Mouse (Mus musculus) forebrain, embryonic 16.5 days (tissue): Measurements from ENCODE around the gene Dmd. TPM values are rescaled to one million over a fixed set of nuclear protein-coding genes. Genes with fewer than 3 reads are reported as not detected.

Source experiments
- ATAC-seq: fragments of 200-750 bp; cut with Nextera tagmentation; 2 replicates; pipeline ENCODE4 v1.8.0; 2017; ENCODE audit warnings: mild to moderate bottlenecking, moderate library complexity
- H3K27ac ChIP-seq: fragments of 300-500 bp; sonication (generic); 2 replicates; pipeline ENCODE4 v1.5.1; 2014; ENCODE audit warnings: low read length, control low read depth
- H3K27me3 ChIP-seq: fragments of 300-500 bp; sonication (generic); replicated peaks from 2 replicates; pipeline ENCODE4 v1.6.1; 2014; ENCODE audit warnings: low read length; ENCODE audit not compliant: control insufficient read depth, insufficient read depth
- H3K36me3 ChIP-seq: fragments of 300-500 bp; sonication (generic); 2 replicates; pipeline ENCODE4 v1.6.1; 2014; ENCODE audit not compliant: control insufficient read depth, insufficient read depth
- H3K4me1 ChIP-seq: fragments of 300-500 bp; sonication (generic); replicated peaks from 2 replicates; pipeline ENCODE4 v1.6.1; 2014; ENCODE audit warnings: low read length; ENCODE audit not compliant: control insufficient read depth, insufficient read depth
- H3K4me2 ChIP-seq: fragments of 300-500 bp; sonication (generic); 2 replicates; pipeline ENCODE4 v1.6.1; 2014; ENCODE audit warnings: mild to moderate bottlenecking, low read length, control low read depth
- H3K4me3 ChIP-seq: fragments of 300-500 bp; sonication (generic); replicated peaks from 2 replicates; pipeline ENCODE4 v1.5.1; 2014; ENCODE audit warnings: mild to moderate bottlenecking, low read length, control low read depth
- H3K9ac ChIP-seq: fragments of 300-500 bp; sonication (generic); replicated peaks from 2 replicates; pipeline ENCODE4 v1.6.1; 2014; ENCODE audit warnings: low read depth, low read length, control low read depth
- H3K9me3 ChIP-seq: fragments of 300-500 bp; sonication (generic); 2 replicates; pipeline ENCODE4 v1.6.1; 2016; ENCODE audit warnings: low read length; ENCODE audit not compliant: control insufficient read depth
- WGBS: fragments of 180-500 bp; shearing (Covaris S2); extraction: QIAGEN DNeasy Blood & Tissue Kit; methylation state at CpG from one replicate; pipeline ENCODE4 v1.1.7; 2014; 5-methylcytosine and 5-hydroxymethylcytosine counted together
- polyA plus RNA-seq: library from polyadenylated mRNA; unstranded; fragments of >200 nt; fragmentation: Nextera tagmentation; extraction: Ambion mirVana; gene quantifications from 2 replicates; pipeline ENCODE4 v1.2.1, GENCODE M21; 2015

Gene Dmd
- 26.4 and 30.0 TPM in 2 replicates for polyA plus RNA-seq

GRCm38 (mm10) chrX:82948630-82949029 lies at the start of gene Dmd:
Gene Dmd (plus strand): TSS chrX:82948870.
- Histone ChIP-seq H3K9me3 (no peaks in the 10 kb centered on the region), H3K4me3 (no peak within 1 kb of the TSS), H3K27ac (no peak within 1 kb of the TSS), H3K27me3 (no peaks in the 10 kb centered on the region), H3K9ac (no peak within 1 kb of the TSS), H3K36me3 (no peaks in the 10 kb centered on the region), H3K4me1 (no peaks in the 10 kb centered on the region), H3K4me2 (no peak within 1 kb of the TSS)
- WGBS = 72% methylated on average over 3 of the region's 3 CpGs
- no peak for ATAC-seq

GRCm38 (mm10) chrX:82901515-82901914 lies 47.2 kb upstream of the Dmd start:
- ATAC-seq = no peak
- Histone ChIP-seq H3K4me3 (no peak overlapping the region), H3K27me3 (no peaks in the 10 kb centered on the region), H3K4me1 (no peaks in the 10 kb centered on the region), H3K4me2 (no peak overlapping the region), H3K9me3 (no peaks in the 10 kb centered on the region), H3K27ac (no peak overlapping the region), H3K36me3 (no peaks in the 10 kb centered on the region), H3K9ac (no peak overlapping the region)

GRCm38 (mm10) chrX:82987683-82988082 lies 39.0 kb downstream of the Dmd start:
- no peaks in the 10 kb centered on the region for H3K27me3 ChIP-seq
- ATAC-seq = no peak
- no peak overlapping the region for H3K27ac ChIP-seq
- H3K9ac ChIP-seq = no peak overlapping the region
- 74% methylated on average over 1 of the region's 1 CpGs for WGBS
- no peaks in the 10 kb centered on the region for H3K9me3 ChIP-seq
- H3K36me3 ChIP-seq = no peaks in the 10 kb centered on the region
- no peak overlapping the region for H3K4me2 ChIP-seq
- H3K4me3 ChIP-seq = no peak overlapping the region
- no peaks in the 10 kb centered on the region for H3K4me1 ChIP-seq

- no peak overlapping the region for H3K9ac ChIP-seq
- H3K4me3 ChIP-seq = no peak overlapping the region
- 48% methylated on average over 1 of the region's 1 CpGs for WGBS
- no peaks in the 10 kb centered on the region for H3K9me3 ChIP-seq
- H3K4me1 ChIP-seq = no peaks in the 10 kb centered on the region
- no peak for ATAC-seq
- H3K36me3 ChIP-seq = no peaks in the 10 kb centered on the region
- H3K4me2 ChIP-seq = no peak overlapping the region
- no peaks in the 10 kb centered on the region for H3K27me3 ChIP-seq
- H3K27ac ChIP-seq = no peak overlapping the region
These were observed 101.5 kb downstream of the Dmd start for GRCm38 (mm10) chrX:83050190-83050589.

- H3K9me3 ChIP-seq = no peaks in the 10 kb centered on the region
- no peaks in the 10 kb centered on the region for H3K27me3 ChIP-seq
- H3K9ac ChIP-seq = no peak overlapping the region
- H3K4me3 ChIP-seq = no peak overlapping the region
- no peak for ATAC-seq
- no peak overlapping the region for H3K27ac ChIP-seq
- no peak overlapping the region for H3K4me2 ChIP-seq
- H3K4me1 ChIP-seq = no peaks in the 10 kb centered on the region
- H3K36me3 ChIP-seq = no peaks in the 10 kb centered on the region
- WGBS = 36% methylated on average over 2 of the region's 2 CpGs
These were observed 167.7 kb downstream of the Dmd start for GRCm38 (mm10) chrX:83116171-83116876.

- no peak overlapping the region for H3K4me3 ChIP-seq
- no peak for ATAC-seq
- H3K27me3 ChIP-seq = no peaks in the 10 kb centered on the region
- H3K4me1 ChIP-seq = no peaks in the 10 kb centered on the region
- H3K9ac ChIP-seq = no peak overlapping the region
- no peak overlapping the region for H3K27ac ChIP-seq
- no peak overlapping the region for H3K4me2 ChIP-seq
- WGBS = 41% methylated on average over 2 of the region's 2 CpGs
- H3K36me3 ChIP-seq = no peaks in the 10 kb centered on the region
- H3K9me3 ChIP-seq = no peaks in the 10 kb centered on the region
These were observed 168.5 kb downstream of the Dmd start for GRCm38 (mm10) chrX:83117198-83117597.

DNA sequence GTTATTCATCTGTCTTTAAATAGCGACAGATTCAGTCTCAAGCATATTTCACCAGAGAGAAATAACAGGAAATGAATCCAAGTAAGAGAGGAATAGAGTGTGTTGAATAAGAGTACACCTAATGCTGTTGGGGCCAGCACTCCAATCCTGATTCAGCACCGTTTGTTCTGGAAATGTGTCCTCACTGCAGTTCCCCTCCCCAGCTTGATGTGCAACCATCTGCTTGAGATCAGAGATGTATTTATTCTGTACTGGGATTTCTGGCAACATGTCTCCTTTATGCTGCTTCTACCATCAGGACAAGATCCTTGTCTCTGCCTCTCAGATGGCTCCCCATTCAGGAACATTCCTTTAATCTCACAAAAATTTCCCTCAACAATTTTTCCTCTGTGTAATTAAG lies 271.9 kb downstream of the Dmd start:
- WGBS = 72% methylated on average over 2 of the region's 2 CpGs
- ATAC-seq = no peak
- Histone ChIP-seq H3K4me1 (no peaks in the 10 kb centered on the region), H3K9me3 (no peaks in the 10 kb centered on the region), H3K4me3 (no peak overlapping the region), H3K4me2 (no peak overlapping the region), H3K36me3 (no peaks in the 10 kb centered on the region), H3K27me3 (no peaks in the 10 kb centered on the region), H3K27ac (no peak overlapping the region), H3K9ac (no peak overlapping the region)

DNA sequence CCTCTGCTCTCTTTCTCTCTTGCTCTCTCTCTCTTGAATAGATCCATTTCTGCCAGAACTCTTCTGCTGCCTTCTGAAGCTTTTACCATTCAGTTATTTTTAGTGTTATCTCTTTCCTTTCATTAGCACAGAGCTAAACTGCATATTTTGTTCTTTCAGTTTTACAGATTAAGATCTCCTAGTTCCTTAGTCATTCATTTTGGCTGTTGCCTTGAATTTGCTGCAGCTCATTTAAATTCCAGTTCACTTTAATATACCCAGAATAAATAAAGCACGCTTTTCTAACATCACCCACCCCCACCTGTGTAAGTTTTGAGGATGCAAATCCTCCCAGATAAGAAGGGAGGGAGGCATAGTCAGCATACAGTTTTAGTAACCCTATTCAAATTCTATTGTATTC lies 272.4 kb downstream of the Dmd start:
- no peaks in the 10 kb centered on the region for H3K4me1 ChIP-seq
- no peak for ATAC-seq
- 37% methylated on average over 1 of the region's 1 CpGs for WGBS

GRCm38 (mm10) chrX:83487598-83487997 lies 538.9 kb downstream of the Dmd start, which contains the start of gene Tsga8:
Gene Tsga8 (minus strand): TSS chrX:83487924.
- H3K27ac ChIP-seq = no peak within 1 kb of the TSS
- no peaks in the 10 kb centered on the region for H3K36me3 ChIP-seq
- H3K4me3 ChIP-seq = no peak within 1 kb of the TSS
- H3K9me3 ChIP-seq = peaks cover 3% of the 10 kb centered on the region; the same call in 1 of the 2 replicates
- 97% methylated on average over 15 of the region's 15 CpGs for WGBS
- H3K4me2 ChIP-seq = no peak within 1 kb of the TSS
- no peaks in the 10 kb centered on the region for H3K27me3 ChIP-seq
- H3K9ac ChIP-seq = no peak within 1 kb of the TSS
- no peak for ATAC-seq
- H3K4me1 ChIP-seq = no peaks in the 10 kb centered on the region

More for the DNA sequence above, 272.4 kb downstream of the Dmd start:
- Histone ChIP-seq H3K36me3 (no peaks in the 10 kb centered on the region), H3K27me3 (no peaks in the 10 kb centered on the region), H3K4me3 (no peak overlapping the region), H3K27ac (no peak overlapping the region), H3K9me3 (no peaks in the 10 kb centered on the region), H3K4me2 (no peak overlapping the region), H3K9ac (no peak overlapping the region)

- Histone ChIP-seq H3K4me2 (no peak overlapping the region), H3K36me3 (no peaks in the 10 kb centered on the region), H3K27me3 (no peaks in the 10 kb centered on the region), H3K4me1 (no peaks in the 10 kb centered on the region), H3K27ac (no peak overlapping the region), H3K9ac (no peak overlapping the region), H3K4me3 (no peak overlapping the region), H3K9me3 (no peaks in the 10 kb centered on the region)
- 75% methylated on average over 1 of the region's 1 CpGs for WGBS
- no peak for ATAC-seq
These were observed 726.3 kb downstream of the Dmd start for GRCm38 (mm10) chrX:83674998-83675397.
